Mouse (Mus musculus): Measurements from ENCODE around the gene A930033H14Rik.
A peak's percentile ranks its signal among the peaks of the same experiment; 100 is the strongest.

Gene A930033H14Rik

DNA sequence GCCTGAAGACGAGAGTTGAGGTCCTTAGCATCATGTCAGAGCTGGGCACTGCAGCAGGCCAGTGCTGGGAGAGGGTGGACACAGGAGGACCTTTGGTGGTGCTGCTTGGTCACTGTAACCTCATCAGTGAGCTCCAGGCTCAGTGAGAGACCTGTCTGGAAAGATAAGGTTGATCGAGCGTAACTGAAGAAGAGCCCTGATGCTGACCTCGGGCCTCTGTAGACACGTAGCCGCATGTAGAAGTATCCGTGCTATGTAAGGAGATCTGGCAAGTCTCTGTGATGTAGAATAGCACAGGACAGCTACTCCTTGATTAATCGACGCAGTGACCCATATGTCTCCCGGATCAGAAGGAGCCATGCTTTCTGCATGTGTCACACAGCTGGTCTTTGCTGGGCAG is 19.2 kb downstream of the A930033H14Rik start:
- no peak for DNase-seq (ENCODE audit: extremely low spot score, low spot score)

DNA sequence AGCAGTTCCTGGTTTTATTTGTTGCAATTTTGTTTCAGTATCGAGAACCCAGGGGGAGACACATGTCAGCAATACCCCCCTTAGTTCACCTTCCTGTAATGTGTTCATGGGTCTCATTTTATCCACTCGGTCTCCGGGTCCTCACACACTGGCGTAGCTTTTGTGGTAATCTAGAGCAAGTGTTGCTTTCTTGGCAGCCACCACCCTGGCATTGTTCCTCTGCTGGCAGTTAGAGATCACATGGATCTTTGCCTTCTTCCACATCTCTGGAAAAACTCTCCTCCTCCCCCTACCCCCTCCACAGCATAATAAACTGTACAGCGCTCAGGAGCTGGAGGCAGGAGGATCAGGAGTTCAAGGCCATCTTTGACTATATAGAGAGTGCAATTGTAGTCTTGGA is 20.6 kb downstream of the A930033H14Rik start:
- DNase-seq (ENCODE audit: extremely low spot score, low spot score) = no peak

DNA sequence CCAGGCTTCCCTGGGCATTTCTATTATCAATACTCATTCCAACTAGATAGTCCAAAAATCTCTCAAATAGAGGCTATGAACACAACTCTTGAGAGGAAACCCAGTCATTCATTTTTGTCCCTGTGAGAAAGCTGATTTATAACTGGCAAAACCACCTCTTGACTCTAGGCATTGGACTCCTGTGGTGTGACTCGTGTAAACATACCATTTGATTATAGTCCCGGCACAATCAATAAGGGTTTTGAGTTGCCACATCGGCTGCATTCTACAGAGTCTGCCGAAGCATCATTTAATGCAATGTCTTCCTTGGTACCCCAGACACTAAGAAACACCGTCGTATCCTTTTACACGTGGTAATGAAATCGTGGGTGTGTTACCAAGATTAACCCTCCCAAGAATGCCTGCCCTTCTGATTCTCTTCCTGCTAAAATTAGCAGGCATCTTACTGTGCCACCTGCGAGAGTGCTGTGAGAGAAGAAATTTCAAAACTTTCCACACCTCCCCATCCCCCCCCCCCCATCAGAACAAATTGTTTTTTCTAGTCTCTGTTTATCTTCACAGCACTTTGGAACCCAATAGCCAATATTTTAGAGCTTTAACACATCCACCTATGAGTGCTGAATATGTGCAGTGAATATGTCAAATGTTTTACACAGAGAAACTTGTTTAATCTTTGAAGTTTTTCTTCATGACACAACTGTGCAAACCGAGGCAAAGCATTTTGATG is 22.3 kb downstream of the A930033H14Rik start:
- DNase-seq (ENCODE audit: extremely low spot score, low spot score) = no peak

DNA sequence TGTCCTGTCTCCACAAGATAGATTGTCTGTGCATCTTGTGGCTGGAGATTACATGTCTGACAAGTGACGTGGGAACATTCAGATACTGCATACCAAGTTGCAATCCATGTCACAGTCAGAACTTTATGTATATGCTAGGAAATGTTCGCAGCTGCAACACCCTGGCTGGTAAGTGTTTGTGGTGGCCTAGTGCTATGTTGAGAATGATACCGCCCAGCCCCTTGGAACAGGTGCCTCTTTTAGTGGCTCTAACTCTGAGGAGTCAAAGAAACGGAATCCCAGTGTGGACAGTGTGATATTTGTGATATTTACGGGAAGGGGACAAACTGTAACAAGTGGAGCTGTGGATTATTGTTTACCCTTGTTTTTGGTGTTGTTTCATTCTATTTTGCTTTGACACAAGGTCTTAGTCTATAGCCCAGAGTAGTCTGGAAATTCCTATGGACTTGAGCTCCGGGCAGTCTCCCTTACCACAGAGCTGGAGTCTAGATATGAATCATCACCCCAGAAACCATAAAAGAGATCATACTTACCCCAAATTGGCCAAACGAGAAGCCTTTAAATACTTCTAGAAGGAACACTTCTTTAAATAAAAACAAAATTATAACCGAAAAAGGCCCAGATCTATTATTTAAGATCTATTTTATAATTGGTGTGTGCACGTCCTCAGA is 25.0 kb downstream of the A930033H14Rik start:
- DNase-seq (ENCODE audit: extremely low spot score, low spot score) = no peak

DNA sequence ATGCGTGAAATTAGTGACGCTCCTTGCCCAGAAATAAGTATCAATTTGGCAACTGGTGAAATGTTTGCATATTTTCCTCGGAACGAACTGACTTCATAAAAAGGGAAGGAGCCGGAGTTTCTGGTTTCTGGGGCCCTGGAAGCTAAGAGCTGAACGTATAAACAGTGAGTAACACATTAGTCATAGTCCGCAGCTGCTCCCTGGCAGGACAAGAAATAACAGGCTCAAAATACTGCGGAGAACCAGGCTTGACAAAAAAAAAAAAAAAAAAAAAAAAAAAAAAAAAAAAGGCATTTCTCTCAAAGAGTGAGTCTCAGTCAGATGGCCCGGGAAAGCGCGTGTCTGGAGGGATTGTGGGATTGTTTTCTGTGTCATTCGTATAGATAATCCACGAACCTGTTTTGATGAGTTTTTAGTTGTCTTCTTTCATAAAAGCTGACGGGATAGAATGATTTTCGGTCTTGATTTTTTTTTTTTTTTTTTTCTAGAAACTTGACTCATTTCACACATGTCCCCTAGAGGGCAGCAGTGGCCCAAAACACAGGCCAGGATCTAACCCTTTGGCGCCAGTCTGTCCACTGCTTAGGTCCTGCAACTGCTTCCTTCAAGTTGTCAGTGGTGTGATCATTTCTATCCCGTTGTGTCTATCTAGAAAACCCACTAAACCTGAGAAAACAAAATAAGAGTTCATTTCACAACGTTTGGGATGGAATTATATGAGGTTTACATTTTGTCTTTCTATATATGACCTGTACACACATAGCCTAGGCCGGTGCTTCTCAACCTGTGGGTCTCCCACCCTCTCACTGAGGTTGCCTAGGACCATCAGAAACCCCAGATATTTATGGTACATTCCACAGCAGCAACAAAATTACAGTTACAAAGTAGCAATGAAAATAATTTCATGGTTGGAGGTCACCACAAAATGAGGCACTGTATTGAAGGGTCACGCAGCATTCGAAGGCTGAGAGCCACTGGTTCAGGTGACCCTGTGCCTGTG is 26.7 kb downstream of the A930033H14Rik start:
- DNase-seq (ENCODE audit: extremely low spot score, low spot score) = peak; percentile 56

DNA sequence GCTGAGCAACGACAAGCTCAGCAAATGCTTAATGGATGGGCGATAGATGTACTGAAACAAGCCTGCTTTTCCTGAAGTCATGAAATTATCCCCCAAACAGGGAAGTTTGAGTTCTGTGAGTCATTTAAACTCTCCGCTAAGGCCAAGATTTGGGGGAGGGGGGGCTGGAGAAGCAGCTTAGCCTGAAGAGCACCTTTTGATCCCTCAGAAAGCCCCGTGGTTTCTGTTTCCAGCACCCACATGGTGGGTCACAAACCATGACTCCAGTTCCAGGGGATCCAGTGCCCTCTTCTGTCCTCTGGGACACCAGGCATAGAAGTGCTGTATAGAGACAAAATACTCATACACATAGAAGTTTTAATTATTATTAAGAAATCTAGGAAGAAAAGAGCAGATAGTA is 27.5 kb downstream of the A930033H14Rik start:
- DNase-seq (ENCODE audit: extremely low spot score, low spot score) = no peak

DNA sequence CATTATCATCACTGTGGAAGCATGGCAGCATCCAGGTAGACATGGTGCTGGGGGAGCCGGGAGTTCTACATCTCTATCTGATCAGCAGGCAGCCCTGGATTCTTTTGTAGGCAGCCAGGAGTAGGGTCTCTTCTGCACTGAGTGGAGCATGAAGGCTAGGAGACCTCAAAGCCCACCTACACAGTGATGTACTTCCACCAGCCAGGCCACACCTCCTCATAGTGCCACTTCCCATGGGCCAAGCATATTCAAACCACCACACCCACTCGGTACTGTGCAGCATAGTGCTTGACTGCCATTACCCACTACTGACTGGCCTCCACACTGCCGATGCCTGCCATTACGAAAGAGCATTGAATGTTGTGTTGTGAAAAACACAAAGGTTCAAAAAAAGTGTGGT is 28.0 kb downstream of the A930033H14Rik start:
- no peak for DNase-seq (ENCODE audit: extremely low spot score, low spot score)

DNA sequence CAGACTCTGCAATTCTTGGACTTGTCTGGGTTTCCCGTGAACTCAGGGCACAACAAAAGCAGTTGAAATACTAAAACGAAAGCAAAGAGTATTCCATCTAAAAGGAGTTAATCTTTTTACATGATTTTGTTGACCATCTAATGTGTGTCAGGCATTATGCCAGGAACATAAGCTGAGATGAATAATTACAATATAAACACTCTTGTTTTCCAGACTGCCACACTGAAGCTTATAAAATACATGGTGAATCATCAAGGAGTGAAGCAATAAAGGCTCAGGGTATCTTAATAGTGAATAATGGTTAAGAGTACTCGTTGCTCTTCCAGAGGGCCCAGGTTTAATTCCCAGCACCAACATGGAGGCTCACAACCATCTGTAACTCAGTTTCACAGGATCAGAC is 31.9 kb downstream of the A930033H14Rik start:
- no peak for DNase-seq (ENCODE audit: extremely low spot score, low spot score)

DNA sequence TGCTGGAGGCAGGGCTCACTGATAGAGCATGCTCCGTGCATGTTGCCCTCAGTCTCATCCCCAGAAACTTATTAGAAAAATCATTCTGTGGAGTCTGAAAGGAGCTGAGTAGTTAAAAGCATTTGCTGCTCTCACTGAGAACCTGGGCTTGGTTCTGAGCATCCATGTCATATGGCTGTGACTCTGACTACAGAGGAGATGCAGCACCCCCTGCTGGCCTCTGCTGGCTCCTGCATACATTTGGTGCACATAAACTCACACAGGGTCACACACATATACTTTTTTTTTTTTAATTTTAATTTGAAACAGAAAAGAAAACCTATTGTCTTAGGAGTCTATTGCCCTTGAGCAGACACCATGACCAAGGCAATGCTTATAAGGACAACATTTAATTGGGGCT is 33.6 kb downstream of the A930033H14Rik start:
- no peak for DNase-seq (ENCODE audit: extremely low spot score, low spot score)

DNA sequence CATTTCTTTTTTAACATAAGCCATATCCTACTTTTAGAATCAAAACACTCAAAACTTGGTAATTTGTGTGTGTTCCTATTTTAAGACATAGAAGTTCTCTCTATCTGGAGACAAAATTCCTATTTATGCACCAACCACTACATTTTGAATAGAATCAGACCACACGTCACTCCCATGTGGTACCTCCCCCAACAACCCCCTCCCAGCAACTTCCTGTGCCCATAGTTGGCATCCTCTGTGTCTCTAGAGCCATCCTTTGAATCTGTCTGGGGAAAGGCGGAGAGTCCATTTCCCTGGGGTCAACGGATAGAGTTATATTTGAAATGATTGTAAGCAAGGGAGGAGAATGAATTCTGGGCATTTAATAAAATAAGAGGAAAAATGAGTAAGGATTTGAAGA is 36.8 kb downstream of the A930033H14Rik start:
- DNase-seq (ENCODE audit: extremely low spot score, low spot score) = no peak

DNA sequence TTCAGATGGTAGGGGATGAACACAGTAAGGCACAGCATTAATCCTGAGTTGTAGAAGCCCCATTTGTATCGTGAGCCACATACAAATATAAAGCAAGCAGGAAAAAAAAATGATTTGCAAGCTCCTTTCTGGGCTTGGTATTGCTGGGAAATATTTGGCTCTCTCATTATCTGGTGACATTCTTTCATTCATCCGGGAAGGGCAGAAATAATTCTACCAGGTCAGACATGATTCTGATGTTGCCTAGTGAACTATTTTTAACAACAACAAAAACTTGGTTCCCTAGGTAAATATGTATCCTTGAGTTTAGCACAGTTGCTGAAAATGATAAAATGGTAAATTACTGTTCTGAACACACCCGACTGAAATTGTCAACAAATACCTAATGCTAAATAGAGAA is 40.5 kb downstream of the A930033H14Rik start:
- no peak for DNase-seq (ENCODE audit: extremely low spot score, low spot score)

DNA sequence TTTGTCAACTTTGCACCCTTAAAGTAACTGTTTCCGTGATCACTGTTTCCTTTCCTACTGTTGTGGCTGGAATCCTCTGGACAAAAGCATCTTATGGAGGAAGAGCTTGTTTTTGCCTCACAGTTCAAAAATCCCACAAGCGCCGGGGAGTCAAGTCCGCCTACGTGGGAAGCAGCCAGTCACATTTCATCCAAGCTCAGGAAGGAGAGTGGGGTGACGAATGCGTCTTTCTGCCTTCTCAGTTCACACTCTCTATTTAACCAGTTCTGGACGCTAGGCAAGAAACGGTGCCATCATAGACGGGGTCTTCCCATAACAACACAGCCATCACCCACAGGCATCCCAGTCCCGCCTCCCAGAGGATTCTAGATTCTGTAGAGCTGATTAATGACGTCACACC is 46.4 kb downstream of the A930033H14Rik start:
- DNase-seq (ENCODE audit: extremely low spot score, low spot score) = no peak

DNA sequence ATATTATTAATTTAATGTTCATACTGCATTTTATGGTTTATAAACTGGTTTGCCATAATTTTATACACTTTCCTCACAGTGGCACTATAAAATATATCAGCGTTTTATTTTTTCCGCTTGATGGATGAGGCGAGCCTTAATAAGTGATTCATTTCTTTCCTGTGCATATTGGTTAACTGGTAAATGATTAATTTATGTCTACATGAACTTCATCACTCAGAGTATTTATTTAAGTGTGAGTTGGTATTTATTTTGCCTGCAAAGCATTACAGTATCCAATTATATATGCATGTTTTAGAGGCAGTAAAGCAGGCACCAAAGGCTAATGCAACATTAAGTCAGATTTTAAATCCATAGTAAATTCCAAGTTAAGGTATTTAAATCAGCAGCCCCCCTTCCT is 47.1 kb downstream of the A930033H14Rik start:
- no peak for DNase-seq (ENCODE audit: extremely low spot score, low spot score)

DNA sequence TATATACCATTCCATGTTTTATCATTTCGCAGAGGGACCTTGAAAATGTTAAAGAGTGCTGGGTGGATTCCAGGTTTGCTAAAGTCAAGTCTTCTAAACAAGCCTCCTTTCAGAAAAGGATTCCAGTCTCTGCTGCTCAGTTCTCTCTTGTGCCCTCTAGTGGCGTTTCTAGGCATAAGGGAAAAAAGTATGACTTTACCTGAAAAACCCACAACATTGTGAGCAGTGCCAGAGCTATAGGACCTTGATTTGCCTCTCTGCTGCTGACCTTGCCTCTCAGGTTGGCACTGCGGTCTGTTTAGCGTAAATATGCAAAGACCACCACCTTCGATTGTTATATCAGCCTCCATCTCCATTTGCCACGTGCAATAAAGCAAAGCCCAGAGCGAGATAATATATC is 47.8 kb downstream of the A930033H14Rik start:
- no peak for DNase-seq (ENCODE audit: extremely low spot score, low spot score)

DNA sequence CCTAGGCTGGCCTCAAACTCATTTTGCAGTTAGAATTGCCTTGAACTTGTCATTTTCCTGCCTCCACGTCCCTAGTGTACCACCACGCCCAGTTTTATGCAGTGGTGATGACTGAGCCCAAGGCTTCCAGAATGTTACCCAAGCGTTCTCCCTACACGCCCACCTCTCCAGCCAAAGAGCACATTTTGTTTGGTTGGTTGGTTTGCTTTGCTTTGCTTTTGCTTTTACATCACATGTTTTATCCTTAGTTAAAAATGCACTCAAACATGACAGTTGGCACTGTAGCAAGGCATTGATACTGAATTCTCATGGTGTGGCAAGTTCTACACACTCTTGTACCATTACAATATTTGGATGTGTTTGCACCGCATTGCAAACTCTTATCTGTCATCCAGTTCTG is 49.7 kb downstream of the A930033H14Rik start:
- no peak for DNase-seq (ENCODE audit: extremely low spot score, low spot score)

DNA sequence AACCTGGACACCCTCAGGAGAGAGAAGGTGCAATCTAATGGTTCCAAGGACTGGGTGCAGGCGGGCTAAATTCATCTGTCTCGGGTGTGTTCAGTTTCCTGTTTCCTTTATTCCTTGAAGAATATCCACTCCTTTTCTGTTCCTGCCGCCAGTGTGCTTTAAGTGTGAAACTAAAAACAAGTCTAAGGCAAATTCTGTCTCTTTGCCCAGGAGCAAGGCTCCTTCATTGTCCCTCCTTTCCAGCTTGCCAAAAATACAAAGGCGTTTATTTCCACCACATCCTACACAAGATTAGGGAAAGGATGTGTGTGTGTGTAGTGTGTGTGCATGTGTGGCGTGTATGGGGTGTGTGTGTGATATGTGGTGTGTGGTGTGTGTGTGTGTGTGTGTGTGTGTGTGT is 50.3 kb downstream of the A930033H14Rik start:
- no peak for DNase-seq (ENCODE audit: extremely low spot score, low spot score)

DNA sequence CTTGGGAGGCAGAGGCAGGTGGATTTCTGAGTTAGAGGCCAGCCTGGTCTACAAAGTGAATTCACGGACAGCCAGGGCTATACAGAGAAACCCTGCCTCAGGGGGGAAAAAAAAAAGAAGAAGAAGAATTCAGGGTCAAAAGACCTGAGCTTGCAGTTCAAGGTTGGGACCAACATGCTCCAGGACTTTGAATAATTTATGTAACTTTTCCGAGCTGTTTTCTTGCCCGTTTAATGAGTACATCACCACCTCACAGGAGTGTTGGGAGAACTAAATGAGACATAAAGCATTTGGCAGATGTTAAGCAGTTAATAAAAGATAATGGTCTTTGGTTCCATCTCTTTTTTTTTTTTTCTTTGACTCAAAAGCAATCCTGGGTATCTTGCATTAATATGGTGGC is 51.4 kb downstream of the A930033H14Rik start:
- DNase-seq (ENCODE audit: extremely low spot score, low spot score) = no peak

DNA sequence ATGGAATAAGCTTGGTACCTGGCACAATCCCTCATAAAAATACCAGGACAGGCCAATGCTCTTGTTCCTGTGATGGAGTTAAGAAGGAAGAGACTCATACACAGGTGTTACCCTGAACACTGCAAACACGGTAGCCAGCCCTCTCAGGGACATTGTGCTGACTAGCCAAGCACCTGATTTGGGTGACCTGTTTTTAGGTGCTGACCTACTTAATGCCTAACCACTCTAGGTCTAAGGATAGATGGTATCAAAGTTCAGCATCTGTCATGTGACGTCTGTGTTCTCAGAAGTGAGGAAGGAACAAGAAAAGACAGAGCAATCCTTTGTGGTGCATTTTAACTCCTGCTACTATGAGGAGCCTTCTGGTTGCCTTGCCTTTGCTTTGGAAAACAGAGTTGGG is 52.0 kb downstream of the A930033H14Rik start:
- DNase-seq (ENCODE audit: extremely low spot score, low spot score) = no peak

Measured in neural tube, embryonic 10.5 days (tissue).